Mouse (Mus musculus) heart, adult 11 months (tissue): ENCODE data around the gene Gm36864.
"Not testable (repeated sequence)": the region's sequence is repeated elsewhere in the genome, so short reads cannot be mapped to it uniquely, and the experiment has no call there.

Experiments
- DNase-seq: peaks from one replicate; pipeline ENCODE4 v3.0.0; 2022

The Gm36864 gene

DNA sequence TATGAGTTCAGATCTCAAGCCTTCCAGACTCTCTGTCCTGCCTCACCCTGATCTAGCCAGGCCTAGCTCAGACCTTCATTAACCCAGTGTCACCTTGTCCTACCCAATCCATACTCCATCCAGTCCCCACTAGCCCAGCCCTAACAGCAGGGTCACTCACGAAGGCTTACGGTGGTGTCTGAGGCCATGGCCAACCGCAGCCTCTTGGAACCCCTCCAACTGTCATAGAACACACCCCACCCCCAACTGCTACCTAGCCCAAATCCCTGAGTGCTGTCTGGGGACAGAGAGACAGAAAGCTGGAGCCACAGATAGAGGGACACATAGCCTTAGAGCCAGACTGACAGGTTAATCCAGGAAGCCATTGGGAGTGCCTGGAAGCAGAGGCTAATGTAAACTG is at the start of gene Gm36864:
Gene Gm36864, plus strand, starts transcription at position 269 of the 400 bp plus-strand sequence.
- DNase-seq: peak; percentile 74

DNA sequence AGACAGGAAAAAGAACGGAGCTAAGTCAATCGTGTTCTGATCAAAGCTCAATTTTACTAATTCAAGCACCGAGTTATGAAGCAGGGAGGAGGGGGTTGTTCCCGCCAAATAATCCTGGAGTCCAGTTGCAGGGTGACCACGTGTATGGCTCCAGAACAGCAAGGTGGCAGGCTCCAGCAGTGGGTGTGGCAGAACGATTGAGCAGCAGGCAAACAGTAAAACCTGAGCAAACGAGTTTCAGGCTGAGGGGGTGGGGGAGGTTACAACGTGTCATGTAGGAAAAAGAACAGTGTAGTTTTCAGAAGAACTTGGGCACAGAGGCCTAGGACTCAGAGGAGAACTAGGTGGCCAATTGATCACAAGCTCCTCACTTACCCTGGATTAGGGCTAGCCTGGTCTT is 49.5 kb upstream of the Gm36864 start:
- DNase-seq: peak; percentile 63

GRCm38 (mm10) chr7:44187936-44188335 is 48.0 kb upstream of the Gm36864 start, which contains the start of gene Klk1b24:
Gene Klk1b24 (plus strand): TSS chr7:44188236.
- DNase-seq: peak; percentile 83

DNA sequence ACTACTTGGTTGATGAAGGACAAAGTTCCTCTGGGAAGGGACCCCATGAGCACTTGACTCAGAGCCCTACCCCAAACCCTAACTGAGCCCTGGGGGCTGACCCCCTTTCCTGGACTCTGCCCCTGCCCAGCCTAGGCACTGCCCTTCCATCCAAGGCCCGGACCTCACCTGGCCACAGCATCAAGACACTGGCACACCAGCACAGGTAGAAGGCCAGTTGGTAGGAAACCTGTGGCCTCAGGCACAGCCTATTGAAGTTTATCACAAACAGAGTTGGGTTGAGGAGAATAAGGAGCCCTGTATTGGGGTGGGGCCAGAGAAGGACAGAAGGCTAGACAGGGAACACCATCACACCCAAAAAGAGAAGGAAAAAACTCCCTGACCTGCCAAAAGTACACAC is 42.5 kb upstream of the Gm36864 start:
- peak; percentile 63 for DNase-seq

GRCm38 (mm10) chr7:44197891-44198290 is 38.1 kb upstream of the Gm36864 start, which contains the start of gene Klk1b3:
Gene Klk1b3 (plus strand): TSS chr7:44198191.
- no peak for DNase-seq

DNA sequence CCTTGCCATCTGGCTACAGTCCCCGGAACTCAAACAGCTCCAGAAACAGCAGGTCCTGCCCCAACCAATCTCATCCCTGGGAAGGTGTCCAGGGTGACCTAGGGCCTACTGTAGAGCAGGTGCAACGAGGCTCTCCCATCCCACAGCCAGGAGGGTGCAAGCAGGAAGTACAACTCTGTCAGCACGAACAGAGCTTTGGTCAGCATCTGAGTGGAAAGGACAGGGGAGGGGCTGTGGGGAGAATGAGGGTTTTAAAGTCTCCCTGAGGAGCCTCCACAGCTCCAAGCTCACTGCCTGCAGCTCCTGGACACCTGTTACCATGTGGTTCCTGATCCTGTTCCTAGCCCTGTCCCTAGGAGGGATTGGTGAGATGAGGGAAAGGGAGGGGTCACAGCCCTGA is 28.8 kb upstream of the Gm36864 start, which contains the start of gene Klk1b4:
Gene Klk1b4, plus strand, starts transcription at position 301 of the 400 bp plus-strand sequence.
- DNase-seq: not testable (repeated sequence)

DNA sequence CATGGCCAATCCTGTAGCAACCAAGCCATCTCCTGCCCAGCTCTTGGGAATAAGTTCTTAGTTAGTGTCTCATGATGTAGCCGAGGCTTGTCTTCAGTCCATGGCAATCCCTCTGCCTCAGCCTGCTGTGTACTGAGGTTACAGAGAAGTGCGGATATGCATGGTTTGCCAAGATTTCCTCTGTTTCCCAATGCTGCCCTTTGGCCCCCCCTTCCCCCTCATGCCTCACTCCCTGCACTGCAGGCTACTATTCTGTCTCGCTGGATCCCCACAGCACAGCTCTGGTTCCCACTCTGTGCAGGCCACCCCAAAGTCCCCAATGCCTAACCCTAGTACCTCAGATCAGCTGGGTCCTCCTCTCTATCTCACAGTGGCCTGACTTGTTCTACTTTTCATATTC is 27.7 kb upstream of the Gm36864 start:
- no peak for DNase-seq

GRCm38 (mm10) chr7:44215645-44216044 is 20.3 kb upstream of the Gm36864 start, which contains the start of gene Klk1b5:
Gene Klk1b5 (plus strand): TSS chr7:44215945.
- DNase-seq: no peak

GRCm38 (mm10) chr7:44221601-44222000 is 14.4 kb upstream of the Gm36864 start:
- not testable (repeated sequence) for DNase-seq

- not testable (repeated sequence) for DNase-seq
Measured at GRCm38 (mm10) chr7:44222335-44222734, 13.6 kb upstream of the Gm36864 start.

GRCm38 (mm10) chr7:44225076-44225475 is 10.9 kb upstream of the Gm36864 start, which contains the start of gene Klk1:
Gene Klk1 (plus strand): TSS chr7:44225360.
- no peak for DNase-seq

GRCm38 (mm10) chr7:44239913-44240312 is 3.9 kb downstream of the Gm36864 start:
- no peak for DNase-seq

GRCm38 (mm10) chr7:44240712-44241111 is 4.7 kb downstream of the Gm36864 start:
- no peak for DNase-seq

DNA sequence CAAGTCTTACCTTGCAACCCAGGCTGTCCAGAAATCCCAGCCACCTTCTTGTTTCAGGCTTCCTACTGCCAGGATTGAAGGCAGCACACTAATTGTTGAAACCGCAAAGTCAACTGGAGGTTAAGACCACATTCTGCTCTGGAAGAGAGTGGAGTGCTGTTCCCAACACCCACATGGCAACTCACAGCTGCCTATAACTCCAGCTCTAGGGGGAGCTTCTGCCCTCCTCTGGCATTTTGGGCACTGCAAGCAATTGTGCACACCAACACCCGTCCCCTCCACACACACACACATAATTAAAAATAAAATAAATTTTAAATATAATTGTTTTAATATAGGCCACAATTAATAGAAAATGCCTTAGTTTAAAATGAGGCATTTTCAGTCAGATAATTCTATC is 5.2 kb downstream of the Gm36864 start:
- no peak for DNase-seq

GRCm38 (mm10) chr7:44244080-44244479 is 8.1 kb downstream of the Gm36864 start:
- DNase-seq: no peak

GRCm38 (mm10) chr7:44246055-44246983 is 10.3 kb downstream of the Gm36864 start, which contains the start of the genes 1700028J19Rik and 2410002F23Rik:
Gene 1700028J19Rik (minus strand): TSS chr7:44246695.
Gene 2410002F23Rik (plus strand): TSS chr7:44246722.
- DNase-seq: peak; percentile 99

GRCm38 (mm10) chr7:44246984-44247470 is 11.1 kb downstream of the Gm36864 start:
- DNase-seq: peak; percentile 97

GRCm38 (mm10) chr7:44247971-44248370 is 12.0 kb downstream of the Gm36864 start:
- DNase-seq: no peak

- no peak for DNase-seq
Measured at GRCm38 (mm10) chr7:44249248-44249647, 13.3 kb downstream of the Gm36864 start.

DNA sequence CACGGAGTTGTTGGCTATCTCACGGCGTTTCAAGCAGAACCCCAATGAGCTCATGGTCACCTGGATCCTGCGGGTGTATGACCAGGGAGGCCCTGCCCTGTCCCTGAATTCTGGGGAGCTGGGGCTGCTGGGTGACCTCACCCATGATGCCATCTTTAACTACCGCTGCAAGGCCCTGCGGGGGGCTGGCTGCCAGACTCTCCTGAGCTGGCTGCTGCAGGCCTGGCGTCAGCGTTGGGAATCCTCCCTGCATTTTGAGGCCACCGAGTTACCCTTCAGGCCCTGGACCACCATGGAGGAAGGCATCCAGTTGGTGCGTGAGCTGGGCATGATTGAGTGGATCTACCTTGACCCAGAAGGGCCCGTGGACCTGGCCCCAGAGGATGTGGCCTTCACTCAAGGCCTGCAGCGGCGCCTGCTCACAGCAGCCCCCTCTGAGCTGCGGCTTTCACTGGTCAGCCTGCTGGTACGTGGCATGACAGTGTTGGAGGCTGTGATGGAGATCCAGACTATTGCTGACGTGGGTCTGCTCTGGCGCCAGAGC is 14.8 kb downstream of the Gm36864 start:
- DNase-seq: not testable (repeated sequence)

DNA sequence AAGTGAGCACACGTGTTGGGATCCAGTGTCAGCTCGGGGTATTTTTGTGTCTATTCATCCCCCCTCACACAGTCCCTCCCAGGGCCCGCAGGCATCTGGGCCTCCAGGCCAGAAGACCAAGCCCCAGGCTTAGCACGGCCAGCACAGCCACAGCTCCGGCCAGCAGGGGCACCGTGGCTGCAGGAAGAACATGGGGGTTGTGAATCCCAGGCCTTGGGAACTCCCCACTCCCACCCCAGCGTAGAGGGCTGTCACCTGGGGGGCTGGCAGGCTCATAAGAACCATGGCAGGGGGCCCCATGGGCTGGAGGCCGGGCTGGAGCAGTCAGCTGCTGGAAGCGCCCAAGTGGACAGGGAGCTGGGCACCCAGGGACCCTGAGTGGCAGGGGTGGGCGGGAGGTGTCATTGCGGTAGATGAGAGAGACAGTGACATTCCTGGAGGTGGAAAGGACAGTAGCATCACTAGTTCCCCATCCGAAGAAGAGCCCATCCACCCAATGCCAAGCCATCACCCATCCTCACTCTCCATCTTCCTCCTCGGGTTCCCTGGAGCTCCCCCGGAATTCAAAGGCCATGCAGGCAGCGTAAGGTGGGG is 17.1 kb downstream of the Gm36864 start:
- DNase-seq: no peak

DNA sequence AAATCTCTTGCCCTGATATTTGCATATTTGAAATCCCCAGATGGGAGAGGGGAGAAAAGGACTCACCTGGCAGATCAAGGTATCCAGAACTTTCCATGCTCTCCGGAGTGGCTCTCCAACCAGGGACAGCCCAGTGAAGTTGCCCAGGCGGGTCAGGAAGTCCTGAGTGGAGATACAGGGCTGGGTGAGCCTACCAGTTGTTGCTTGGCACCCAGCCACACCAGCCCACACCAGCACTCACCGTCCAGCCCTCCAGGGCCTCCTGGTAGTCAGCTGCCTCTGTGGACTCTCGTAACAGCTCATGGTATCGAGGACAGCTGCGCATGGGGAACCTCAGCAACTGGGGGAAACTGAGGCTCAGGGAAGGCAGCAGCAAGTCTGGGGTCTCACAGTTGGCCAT is 19.0 kb downstream of the Gm36864 start:
- DNase-seq: no peak

GRCm38 (mm10) chr7:44257278-44257677 is 21.3 kb downstream of the Gm36864 start, which contains the start of gene Acp4:
Gene Acp4 (minus strand): TSS chr7:44257378.
- no peak for DNase-seq
